Mouse (Mus musculus) ovary, postnatal 10 days (tissue): ENCODE data around the gene Rbmx2.

Experiments used
- DNase-seq: peaks from one replicate; pipeline ENCODE4 v3.0.0; 2022; ENCODE audit warnings: low spot score

Gene Rbmx2

GRCm38 (mm10) chrX:48694864-48695371, at the start of gene Rbmx2:
Gene Rbmx2, plus strand, starts transcription at chrX:48695004.
- peak; percentile 55 for DNase-seq

DNA sequence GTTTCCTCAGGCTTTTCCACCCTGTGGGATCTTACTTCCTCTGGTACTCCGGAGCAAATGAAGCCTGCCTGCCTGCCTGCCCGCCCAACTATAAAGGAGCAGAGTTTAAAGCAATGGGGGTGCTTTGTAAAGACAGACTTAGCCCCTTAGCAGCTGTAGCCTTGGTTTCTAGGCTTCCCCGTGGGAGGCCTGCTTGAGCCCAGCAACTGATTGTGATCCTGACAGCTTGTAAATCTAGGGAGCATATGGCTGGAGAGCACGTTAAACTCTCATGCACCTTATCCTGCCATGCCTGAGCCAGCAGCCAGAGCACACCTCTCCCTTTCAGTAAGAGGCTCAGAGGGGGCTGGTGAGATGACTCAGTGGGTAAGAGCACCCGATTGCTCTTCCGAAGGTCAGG, 28.0 kb upstream of the Rbmx2 start:
- DNase-seq, result no peak

DNA sequence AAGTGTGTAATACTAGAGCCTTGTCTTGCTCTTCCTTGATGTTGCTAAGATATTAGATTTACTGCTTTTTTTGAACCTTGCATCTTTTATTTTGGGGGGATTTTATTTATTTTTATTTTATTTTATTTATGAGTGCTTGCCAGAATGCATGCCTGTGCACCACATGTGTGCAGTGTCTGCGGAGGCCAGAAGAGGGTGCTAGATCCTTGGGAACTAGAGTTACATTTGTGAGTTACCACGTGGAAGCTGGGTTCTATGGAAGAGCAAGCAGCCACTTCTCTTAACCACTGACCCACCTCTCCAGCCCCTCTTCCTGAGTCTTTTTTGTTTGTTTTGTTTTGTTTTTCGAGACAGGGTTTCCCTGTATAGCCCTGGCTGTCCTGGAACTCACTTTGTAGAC, 25.2 kb upstream of the Rbmx2 start:
- no peak for DNase-seq

GRCm38 (mm10) chrX:48671714-48672113, 23.1 kb upstream of the Rbmx2 start:
- DNase-seq, result no peak

DNA sequence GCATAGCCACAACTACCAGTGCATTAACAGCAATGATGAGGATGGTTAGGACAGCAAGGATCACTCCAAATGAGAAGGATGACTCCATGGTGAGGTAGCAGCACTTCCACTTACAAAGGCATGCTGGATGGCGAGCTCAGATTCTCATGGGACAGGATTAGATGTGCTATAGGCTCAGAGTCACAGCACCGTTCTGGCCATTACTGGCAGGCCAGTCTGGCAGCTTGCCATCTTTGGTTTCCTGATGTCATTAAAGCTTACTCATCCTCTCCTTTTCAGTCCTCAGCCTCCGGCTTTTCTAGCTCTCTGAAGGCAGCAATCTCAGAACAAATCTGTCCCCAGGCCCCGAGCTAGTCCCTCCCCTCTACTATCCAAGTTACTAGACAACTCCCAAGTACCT, 20.6 kb upstream of the Rbmx2 start, which contains the start of gene Gpr119:
Gene Gpr119 (minus strand): TSS at position 308 of the 400 bp plus-strand sequence.
- DNase-seq, result no peak

- DNase-seq, result no peak
Observed at GRCm38 (mm10) chrX:48683451-48683850, 11.4 kb upstream of the Rbmx2 start.

- no peak for DNase-seq
Observed at GRCm38 (mm10) chrX:48683857-48684256, 10.9 kb upstream of the Rbmx2 start.

DNA sequence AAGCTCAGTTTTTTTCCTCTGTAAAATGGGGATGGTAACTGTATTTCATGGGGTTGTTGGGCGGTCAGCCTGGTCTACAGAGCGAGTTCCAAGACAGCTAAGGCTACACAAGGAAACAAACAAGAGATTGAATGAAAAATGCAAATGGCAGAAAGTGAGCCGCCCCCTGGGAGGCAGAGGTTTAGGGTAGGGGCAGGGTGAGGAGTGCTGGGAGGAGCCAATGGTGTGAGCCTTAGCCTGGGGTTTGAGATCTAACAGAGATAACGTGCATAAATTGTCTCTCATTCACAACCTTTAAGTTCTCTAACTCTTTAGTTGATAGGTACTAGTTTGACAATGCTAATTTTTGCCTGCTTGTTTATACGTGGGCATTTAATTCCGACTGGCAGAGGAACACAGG, 344 bp upstream of the Rbmx2 start:
- DNase-seq, result no peak

- no peak for DNase-seq
Observed at GRCm38 (mm10) chrX:48709701-48710100, 14.9 kb downstream of the Rbmx2 start.

- DNase-seq, result no peak
Observed at GRCm38 (mm10) chrX:48712846-48713245, 18.0 kb downstream of the Rbmx2 start.

DNA sequence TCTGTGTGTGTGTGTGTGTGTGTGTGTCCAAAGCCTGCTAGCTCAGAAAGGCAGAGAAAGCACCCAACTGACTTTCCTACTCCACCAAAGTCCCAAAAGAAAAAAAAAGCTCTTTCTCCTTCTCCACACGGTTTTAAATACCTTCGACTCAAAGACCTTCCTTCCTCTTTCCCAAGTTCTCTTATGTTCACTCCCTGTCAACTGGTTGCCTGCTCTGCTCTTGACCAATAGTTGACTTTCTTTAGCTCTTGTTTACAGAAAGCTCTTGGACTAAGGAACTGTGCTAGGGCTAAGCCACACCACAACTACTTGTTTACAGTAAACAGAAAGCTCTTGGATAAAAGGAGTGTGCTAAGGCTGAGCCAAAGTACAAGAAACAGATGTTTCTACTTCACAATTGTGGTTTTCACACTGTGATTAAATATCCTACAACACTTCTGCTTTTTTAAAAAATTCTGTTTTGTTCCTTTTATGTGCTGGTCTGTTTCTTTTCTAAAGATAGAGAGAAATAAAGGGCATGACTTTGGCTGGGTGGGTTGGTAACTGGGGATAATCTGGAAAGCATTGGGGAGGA, 60.0 kb downstream of the Rbmx2 start:
- DNase-seq, result no peak
